Mouse (Mus musculus): ENCODE measurements around the gene Cpe.

The Cpe gene

DNA sequence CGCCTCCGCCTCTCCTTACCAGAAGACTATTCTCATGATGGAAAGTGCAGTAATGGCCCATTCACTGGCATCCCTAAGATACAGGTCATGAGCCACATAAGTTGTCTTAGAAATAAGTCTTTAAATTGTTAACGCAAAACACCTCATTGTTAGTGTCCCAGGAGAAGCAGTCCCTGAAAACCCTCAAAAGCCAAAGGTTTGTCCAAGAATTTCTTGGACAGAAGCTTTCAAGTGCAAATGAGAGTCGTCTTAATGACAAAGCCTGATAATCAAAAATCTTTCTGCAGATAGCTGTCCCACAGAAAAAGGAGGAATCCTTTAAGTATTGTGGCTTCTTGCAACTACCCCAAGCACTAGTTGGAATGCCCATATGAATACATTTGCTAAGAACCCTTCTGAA is 60.7 kb downstream of the Cpe start:
- no peak for DNase-seq (ENCODE audit: low spot score)

DNA sequence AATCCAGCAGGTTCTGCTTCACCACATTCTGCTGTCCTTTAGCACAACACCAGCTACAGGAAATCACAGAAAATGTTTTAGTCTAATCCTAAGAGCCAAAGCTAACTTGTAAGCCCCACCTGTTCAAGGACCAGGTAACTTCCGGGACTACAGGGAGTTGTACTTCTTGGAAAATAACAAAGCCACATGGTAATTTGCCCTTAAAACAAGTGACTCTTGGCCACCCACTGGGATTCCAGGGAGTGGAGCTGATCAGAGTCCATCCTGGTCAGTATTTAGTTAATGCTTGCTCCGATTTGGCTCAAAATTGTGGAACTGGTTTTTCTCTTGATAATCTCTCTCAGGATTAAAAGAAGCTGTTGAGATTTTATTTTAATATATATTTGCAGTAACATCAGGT is 61.1 kb downstream of the Cpe start:
- DNase-seq (ENCODE audit: low spot score) = no peak

DNA sequence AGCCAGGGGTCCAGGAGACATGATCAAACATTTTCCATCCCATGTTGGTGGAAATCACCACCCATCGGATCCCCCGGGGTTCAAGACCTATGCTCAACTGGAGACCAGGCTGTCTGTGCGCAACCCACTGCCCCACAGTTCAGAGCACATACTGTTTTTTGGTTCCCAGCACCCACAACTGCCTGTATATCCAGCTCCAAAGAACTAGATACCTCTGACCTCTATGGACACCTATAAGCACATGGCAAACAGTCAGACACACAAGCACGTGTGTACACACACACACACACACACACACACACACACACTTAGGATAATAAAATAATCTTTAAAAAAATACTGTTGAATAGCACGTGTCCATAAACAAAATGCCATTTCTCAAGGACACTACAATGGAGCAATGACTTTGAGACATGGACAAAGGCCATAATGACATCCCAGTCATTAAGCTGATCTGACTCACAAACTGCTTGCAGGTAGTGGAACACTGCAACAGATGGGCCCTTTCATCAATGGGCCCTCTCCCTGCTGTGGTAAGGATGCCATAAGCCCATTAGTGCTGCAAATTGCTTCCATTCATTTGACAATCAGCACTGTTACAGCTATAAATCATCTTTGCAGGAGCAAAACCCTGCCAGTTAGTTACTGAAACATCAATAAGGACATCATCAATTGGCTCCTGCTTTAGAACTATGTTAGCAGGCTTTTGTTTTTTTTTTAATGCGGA is 63.7 kb downstream of the Cpe start:
- DNase-seq (ENCODE audit: low spot score) = no peak

DNA sequence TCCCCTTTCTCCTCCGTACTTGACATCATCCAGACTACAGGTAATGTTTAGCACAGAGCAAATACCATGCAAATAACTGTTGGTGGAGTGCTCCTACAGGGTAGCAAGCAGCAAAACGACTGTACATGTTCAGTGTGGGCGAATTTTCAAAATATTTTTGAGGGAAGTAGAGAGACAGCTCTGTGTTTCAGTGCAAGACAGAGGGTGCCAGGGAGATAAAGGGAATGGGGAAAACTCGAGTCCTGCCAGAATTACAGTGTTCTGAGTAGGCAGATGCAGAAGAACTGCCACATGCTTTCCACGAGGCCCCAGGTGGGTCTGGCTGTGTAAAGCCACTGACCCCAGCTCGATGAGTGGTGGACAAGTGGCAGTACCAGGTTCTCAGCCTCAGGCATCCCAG is 64.8 kb downstream of the Cpe start:
- no peak for DNase-seq (ENCODE audit: low spot score)

DNA sequence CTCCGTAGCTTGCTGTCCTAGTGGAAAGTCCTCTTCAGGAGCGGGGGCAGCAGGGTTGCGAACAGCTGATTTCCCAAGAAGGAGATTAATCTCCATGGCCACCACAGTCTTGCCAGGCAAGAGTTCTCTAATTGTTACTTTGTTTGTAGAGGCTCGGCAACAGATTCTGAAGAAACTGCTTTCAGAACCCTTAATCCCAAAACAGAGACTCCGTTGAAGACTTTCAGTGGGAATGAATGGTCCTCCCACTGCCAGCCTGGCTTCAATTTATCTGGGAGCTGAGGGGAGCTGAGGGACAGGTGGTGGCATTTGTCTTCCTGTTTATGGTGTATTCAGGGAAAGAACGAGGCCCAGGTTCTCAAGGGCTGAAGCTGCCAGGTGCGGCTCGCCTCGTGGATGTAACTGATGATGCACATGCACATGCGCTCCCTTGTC is 68.2 kb downstream of the Cpe start:
- DNase-seq (ENCODE audit: low spot score) = no peak

DNA sequence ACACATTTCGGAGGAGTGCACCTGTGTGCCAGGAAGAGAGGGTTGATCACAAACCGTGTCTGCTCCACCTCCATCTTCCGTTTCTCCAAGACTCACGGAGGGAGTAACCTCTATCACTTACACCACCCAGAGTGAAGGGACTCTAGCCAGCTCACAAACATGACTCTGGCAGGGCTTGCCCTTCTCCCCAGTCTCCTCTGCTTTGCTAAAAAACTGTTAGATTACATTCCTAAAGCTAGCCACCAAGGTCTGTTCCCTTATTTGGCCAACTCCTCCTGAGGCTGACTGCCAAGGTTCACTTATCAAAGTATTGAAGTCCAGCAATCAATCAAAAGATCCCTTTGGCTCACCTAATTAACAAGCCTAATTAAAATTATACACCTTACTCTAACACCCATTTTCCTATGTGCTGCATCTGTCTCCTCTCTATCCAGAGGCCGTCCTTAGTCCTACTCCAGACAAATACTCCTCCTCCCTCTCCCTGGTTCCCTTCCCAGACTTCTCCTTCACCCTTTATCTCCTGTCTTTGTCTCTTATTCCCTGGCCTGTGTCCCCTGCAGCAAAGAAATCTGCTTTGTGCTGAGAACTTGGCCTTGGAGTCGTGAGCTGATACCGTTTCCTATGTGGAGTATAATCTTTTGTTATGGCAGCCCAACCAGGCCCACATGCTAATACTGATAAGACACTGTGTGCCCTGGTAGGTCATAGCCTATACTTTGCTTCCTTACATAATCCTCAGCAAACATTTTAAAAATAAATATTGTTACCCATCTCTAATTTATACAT is 72.3 kb downstream of the Cpe start:
- DNase-seq (ENCODE audit: low spot score) = no peak

DNA sequence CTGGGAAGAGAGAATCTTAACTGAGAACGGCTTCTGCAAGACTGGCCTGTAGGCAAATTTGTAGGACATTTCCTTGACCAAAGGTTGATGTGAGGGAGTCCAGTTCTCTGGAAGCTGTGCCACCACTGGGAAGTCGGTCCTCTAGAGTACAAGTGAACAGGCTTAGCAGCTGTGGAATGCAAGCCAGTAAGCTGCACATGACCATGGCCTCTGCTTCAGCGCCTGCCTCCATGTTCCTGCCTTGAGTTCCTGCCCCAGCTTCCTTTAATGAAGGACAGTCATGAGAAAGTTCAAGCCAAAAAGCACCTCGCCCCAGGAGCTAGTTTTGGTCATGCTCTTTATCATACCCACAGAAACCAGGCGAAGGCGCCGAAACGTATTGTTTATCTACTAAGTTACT is 73.2 kb downstream of the Cpe start:
- no peak for DNase-seq (ENCODE audit: low spot score)

DNA sequence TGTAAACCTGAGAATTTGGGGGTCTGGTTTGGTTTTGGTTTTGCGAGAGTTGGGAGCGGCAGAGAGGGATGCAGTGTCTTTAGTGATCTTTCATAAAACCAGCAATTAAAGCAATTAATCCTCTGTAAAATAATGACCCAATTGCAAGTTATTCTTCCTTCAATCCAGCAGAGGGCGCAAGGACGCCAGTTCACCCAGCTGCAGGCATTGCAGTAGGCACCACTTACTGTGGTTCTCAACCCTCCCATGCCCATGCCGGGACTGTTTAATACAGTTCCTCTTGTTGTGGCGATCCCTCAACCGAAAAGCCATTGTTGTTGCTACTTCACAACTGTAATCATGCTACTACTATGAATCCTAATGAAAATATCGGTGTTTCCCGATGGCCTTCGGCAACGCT is 74.2 kb downstream of the Cpe start:
- peak; percentile 38 for DNase-seq (ENCODE audit: low spot score)

DNA sequence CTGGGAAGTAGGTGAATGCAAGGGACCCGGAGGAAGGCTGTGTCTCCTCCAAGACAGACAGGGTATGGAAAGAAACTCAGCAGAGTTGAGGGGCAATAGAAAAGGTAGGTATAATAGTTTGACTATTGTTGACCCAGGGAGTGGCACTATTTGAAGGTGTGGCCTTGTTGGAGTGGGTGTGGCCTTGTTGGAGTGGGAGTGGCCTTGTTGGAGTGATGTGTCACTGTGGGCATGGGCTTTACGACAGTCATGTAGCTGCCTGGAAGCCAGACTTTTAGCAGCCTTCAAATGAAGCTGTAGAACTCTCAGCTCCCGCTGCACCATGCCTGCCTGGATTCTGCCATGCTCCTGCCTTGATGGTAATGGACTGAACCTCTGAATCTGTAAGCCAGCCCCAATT is 76.3 kb downstream of the Cpe start:
- DNase-seq (ENCODE audit: low spot score) = no peak

DNA sequence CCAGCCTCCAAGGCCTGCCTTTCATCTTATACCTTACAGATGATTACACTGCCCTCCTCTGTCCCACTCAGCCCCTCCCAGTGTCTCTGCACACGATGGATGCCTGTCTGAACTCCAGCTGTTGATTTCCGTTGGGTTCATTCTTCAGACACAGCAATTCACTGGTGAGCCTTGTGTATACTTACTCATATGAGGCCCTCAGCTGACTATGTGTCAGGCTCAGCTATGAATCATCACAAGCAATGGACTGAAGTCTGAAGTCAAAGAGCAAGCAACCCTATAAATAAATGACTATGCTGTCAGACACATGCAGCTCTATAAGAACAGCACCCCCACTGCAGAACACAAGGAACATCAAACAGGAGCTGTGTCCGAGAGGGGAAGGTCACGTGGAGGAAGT is 77.4 kb downstream of the Cpe start:
- no peak for DNase-seq (ENCODE audit: low spot score)

DNA sequence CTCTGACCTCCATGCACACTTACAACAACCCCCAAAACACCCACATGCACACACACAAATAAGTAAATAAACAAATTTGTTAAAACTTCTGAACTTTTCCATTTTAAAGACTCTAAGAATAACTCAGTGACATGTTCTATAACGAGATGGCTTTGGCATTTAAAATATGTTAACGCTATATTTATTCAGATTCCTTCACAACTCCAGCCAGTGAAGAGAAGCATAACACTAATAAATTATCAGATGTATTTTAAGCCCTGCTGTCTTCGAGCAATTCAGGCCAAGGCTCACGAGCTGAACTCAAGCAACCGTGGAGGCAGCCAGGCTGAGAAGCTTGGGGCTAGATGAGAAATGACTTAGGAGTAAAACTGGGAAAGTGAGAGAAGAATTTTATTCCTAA is 79.2 kb downstream of the Cpe start:
- no peak for DNase-seq (ENCODE audit: low spot score)

DNA sequence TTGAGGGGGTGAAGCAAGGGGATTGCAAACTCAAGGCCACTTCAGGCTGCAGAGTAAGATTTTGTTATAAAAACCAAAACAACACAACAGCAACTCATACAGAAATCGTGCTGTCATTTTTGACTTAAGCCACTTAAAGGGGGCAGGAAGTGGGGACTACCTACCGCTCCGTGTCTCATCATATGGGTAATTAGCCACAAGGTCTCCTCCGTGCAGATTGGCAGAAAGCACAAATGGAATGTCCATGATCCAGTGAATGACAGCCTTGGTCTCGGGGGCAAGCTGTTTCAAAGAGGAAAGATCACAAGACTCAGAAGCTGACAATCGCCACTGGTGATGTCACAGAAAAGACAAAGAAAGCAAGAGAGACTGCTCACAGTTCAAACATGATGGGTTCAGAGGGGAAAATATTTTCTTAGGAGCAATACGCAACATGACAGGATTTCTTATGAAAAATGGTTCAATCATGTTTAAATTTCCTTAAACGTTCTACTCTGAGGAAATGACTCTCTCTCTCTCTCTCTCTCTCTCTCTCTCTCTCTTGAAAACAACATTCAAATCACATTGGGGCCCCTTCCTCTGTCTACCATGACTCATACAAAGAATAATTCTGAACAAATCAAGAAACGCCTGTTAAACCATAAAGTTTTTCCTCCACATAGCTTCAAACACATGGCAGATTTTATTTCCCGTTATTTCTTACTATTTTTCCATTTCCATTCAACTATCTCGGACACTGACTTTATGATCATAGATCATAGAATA is 81.5 kb downstream of the Cpe start:
- no peak for DNase-seq (ENCODE audit: low spot score)

DNA sequence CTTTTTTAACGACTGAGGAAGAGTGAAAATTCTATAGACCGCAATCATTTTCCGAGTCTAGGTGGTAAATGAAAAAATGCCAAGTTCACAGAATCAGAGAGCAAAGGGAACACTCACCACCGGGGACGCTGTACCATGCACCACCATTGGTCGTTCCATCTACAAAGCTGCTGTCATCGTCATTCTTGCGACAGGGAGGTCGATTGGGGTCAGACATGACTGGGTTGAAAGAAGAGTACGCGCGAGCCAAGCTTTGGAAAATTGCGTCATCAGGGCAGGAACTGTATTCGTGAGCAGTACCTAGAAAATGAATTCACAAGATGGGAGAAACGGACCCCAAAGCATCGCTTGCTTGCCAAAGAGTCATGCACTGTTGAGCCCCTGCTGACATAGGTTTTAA is 83.9 kb downstream of the Cpe start:
- no peak for DNase-seq (ENCODE audit: low spot score)

DNA sequence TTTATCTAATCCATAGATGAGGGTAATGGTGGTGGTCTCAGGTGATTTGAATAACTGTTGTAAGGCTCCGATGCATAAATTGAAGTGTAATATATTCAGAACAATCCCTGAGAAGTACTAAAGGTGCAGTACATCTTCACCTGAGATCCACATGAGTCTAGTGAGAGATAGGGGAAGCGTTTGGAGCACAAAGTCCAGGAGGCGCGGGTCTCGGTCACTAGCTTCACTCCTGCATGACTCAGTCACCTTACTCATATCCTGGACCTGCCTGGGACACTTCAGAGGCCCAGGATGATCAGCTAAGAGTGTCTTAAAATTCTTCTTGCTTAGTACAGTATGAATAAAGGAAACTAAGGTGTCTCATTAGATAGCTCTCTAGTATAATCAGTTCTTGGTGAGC is 86.8 kb downstream of the Cpe start:
- no peak for DNase-seq (ENCODE audit: low spot score)

DNA sequence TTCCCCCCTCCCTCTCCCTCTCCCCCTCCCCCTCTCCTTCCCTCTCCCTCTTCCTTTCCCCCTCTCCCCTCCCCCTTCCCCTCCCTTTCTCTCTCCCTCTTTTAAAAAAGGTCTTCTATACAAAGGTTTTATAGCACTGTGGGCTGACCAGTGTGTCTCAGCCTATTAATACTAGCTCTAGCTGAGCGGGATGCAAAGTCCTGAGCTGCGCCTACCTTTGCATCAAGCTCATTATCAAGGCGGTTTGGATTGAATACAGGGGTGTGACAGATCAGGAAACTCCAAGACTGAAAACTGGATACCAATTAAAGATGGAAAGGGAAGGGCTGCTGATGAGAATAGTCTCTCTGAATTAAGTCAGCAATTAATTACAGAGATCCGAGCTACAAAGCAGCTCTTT is 94.6 kb downstream of the Cpe start:
- no peak for DNase-seq (ENCODE audit: low spot score)

DNA sequence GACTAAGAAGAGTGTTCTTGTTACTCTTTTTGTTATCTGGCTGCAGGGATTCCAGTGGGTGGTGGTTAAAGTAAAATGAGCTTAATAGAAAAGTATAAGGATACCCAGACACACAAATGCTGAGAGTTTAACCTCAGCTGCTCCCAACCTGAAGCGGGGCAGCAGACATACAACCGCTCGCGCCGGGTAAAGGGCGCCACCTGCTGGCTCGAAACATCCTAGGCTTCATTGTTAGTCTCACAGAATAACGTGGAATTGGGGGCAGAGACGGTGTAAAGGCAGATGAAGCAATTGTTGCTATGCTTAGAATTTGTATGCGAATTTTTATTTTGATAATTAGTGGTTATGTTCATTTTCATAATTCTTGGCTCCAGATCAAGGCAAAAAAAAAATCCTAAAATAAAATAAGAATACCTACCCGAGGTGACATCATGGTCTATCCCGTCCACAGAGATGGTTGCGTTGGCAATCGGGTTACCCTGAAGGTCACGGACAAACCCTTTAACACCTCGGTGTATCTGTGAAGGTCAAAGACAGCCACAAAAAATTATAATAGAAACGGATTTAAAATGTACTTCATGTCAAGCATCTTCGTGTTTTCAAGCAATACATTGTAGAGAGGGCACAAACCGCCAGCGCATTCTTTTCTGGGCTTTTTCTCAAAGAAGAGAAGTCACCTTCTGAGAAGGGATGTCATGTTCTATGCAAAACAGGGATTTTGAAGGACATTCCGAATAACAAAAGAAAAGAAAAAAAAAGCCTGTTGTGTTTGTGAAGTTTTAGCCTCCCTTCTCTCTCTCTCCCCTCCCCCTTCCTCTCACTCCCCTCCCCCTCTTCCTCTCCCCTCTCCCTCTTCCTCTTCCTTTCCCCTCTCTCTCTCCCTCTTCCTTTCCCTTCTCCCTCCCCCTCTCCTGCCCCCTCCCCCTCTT is 95.5 kb downstream of the Cpe start:
- peak; percentile 22 for DNase-seq (ENCODE audit: low spot score)

DNA sequence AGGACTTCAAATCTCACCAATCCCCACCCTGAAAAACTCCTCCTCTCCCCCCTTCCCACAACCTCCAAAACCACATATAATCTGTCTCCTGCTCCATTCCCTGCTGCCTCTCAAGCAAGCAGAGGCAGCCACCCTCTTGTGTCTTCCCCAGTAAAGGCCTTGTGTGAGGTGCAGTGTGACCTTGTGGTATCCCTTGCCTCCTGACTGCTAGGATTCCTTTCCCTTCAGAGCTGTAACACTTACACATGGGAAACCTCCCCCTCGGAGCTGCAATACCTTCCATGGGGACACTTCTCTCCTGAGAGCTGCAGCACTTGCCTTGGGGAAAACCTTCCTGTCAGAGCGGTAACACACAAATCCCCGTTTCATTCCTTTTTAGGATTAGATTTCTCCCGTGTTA is 96.5 kb downstream of the Cpe start:
- no peak for DNase-seq (ENCODE audit: low spot score)

DNA sequence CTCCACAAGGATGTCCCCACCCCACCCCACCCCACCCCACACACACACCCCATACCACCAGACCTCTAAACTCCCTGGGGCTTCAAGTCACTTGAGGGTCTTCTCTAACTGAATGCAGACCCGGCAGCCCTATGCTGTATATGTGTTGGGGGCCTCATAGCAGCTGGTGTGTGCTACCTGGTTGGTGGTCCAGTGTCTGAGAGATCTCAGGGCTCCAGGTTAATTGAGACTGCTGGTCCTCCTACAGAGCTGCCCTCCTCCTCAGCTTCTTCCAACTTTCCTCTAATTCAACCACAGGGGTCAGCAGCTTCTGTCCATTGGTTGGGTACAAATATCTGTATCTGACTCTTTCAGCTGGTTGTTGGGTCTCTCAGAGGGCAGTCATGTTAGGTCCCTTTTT is 102.4 kb downstream of the Cpe start:
- DNase-seq (ENCODE audit: low spot score) = no peak

DNA sequence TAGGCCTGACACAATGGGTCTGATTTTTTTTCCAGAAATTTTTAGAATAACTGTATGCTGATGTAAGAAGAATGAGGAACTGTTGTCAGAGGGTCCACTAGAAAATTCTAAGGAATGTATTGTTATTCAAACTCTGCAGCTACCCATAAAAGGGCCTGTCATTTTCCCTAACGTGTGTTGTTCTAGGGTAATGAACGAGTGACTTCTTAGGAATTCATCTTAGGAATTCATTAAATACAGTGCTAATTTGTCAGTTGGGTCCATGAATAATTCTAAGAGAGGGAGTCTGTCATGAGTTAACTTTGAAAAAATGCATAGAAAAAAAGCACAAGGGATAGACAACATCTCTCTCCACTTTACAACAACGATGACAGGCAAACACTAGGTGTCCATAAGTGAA is 110.0 kb downstream of the Cpe start:
- no peak for DNase-seq (ENCODE audit: low spot score)

DNA sequence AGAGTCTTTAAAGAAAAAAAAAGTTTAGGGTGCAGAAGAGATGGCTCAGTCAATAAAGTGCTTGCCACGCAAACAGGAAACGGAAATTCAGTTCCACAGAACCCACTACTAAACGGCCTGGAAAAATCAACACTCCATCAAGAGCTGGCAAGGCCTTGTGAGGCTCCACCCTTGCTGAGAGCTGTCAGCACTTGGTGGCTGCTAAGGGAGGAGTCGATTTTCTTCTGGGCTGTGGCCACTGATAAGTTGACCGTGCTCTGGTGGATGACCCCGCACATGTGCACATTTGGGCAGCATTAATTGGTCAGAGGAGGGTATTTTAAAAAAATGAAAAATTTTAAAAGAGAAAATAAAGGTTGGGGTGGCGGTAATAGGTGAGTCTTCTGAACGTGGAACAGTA is 114.6 kb downstream of the Cpe start:
- no peak for DNase-seq (ENCODE audit: low spot score)

DNA sequence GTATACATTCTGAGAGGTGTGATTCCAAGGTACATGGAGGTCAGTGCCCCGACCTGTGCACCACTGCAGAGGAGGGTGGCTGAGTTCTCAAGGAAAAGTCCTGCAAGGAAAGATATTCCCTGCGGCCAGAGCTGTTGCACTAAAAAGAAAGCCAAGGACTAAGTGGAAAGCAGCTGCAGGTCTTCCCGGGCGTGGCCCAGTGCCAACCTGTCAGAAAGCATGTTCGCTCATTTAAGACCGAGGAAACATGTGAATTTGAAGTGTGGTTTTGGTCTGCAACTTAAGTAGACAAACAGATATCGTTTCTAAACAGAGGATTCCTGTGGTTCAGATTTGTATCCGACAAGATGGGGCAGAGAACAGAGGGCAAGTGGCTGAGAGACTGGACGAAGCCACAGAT is 117.9 kb downstream of the Cpe start:
- DNase-seq (ENCODE audit: low spot score) = no peak

Measured in c-Kit-positive CD71-positive TER-119-positive erythroid progenitor cells, embryonic 14.5 days (primary cell).